Mouse (Mus musculus): ENCODE data around the gene Ctsa. TPM values are rescaled to one million over a fixed set of nuclear protein-coding genes. Genes with fewer than 3 reads are reported as not detected.

Ctsa gene
- polyA plus RNA-seq (2012; rRNA removed), result 22.7 and 25.9 TPM in 2 replicates

DNA sequence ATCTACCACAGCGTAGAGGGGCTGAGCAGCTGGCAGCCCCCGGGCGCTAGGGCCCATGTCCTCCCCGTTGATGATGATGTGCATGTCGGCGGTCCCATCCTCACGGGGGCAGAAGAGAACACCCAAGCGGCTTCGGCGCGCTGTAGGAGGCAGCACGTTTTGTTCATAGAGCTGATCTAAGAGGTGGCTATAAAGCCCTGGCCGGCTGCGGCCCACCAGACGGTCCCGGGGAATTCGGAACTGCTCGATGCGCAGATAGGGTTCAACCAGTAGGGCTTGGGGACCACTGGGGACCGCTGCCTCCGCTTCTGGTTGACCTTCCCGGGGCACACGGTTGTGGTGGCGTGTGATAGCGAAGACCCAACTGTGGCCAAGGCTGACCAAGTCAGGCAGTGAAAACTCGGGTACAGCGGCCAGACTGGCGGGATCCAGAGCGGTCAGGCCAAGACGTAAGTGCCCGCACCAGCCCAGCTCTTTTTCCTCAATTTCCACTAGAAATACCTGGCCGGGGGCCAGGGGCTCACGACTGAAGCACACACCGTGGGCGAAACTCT is at the start of gene Ctsa:
TSS of gene Ctsa (plus strand) at position 126 of the 554 bp plus-strand sequence.
- Histone ChIP-seq H3K4me1 (ENCODE audit: control insufficient read depth, insufficient read depth, low read length) (peaks cover 18% of the 10 kb centered on the region), H3K36me3 (ENCODE audit: control insufficient read depth, insufficient read depth, low read length) (no peaks in the 10 kb centered on the region), H3K4me3 (ENCODE audit: control insufficient read depth, low read depth, low read length) (peak within 1 kb of the TSS; percentile 84), H3K27me3 (ENCODE audit: control insufficient read depth, insufficient read depth, low read length) (no peaks in the 10 kb centered on the region), H3K27ac (ENCODE audit: control insufficient read depth, insufficient read depth, low read depth, low read length) (peak within 1 kb of the TSS; percentile 43)
- no peak for TF ChIP-seq POLR2A (IDR thresholded peaks at IDR 0.05; ENCODE audit: control insufficient read depth, low read depth, low read length)
- TF ChIP-seq CTCF (IDR thresholded peaks at IDR 0.05; ENCODE audit: control insufficient read depth, insufficient read depth, insufficient replicate concordance, low read depth, low read length), result 0 out of 2 replicates have a peak, but pooled peaks have one; percentile 31

DNA sequence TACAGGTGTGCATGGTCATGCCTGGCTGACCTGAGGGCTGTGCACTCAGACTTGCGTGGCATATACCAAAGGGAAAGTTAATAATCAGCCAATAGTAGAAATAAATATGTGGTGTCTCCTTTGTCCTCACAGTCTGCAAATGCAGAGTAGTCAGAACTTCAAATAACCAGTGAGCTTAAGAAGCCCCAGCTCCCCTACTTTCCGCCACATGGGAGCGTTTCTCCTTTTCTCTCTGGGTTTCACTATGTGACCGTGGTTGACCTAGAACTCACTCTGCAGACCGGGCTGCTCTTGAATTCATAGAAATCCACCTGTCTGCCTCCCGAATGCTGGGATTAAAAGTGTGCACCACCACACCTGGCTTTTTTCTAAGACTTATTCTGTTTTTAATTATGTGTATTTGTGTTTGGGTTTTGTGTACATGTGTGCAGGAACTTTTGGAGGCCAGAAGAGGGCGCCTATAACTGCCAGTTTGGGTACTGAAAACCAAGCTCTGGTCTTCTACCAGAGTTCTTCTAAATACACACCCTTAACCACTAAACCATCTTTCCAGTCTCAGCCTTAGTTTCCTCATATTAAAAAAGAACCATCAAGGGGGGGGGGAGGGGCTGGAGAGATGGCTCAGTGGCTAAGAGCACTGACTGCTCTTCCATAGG is 48.6 kb upstream of the Ctsa start:
- Histone ChIP-seq H3K36me3 (ENCODE audit: control insufficient read depth, insufficient read depth, low read length) (no peaks in the 10 kb centered on the region), H3K27ac (ENCODE audit: control insufficient read depth, insufficient read depth, low read depth, low read length) (no peak overlapping the region), H3K4me3 (ENCODE audit: control insufficient read depth, low read depth, low read length) (no peak overlapping the region), H3K27me3 (ENCODE audit: control insufficient read depth, insufficient read depth, low read length) (no peaks in the 10 kb centered on the region), H3K4me1 (ENCODE audit: control insufficient read depth, insufficient read depth, low read length) (peaks cover 20% of the 10 kb centered on the region)
- no peak for TF ChIP-seq CTCF (IDR thresholded peaks at IDR 0.05; ENCODE audit: control insufficient read depth, insufficient read depth, insufficient replicate concordance, low read depth, low read length)

DNA sequence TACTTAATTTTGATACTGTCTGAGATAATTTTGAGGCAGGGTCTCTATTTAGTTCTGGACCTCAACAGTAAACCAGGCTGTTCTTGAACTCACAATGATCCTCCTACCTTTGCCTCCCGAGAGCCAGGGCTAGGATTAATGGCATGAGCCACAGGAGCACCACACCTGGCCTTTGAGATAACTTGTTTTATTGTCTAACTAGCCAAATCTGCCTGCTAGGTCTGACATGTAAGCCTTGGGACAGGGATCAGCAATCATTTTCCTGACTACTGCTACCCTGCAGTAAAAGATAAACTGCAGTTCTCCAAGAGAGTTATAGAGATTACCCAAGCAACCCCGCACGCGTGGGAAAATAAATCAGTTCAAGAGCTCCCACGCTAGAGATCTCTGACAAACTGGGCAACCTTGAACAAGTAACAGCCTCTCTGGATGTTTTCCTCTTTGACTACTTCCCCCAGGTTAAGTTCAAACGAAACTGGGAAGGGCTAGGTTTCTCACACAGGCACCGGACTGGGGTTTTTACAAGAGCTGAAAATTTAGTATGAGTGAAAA is 47.7 kb upstream of the Ctsa start:
- H3K36me3 ChIP-seq (ENCODE audit: control insufficient read depth, insufficient read depth, low read length), result no peaks in the 10 kb centered on the region
- peak overlapping the region; percentile 93 for H3K4me3 ChIP-seq (ENCODE audit: control insufficient read depth, low read depth, low read length)
- H3K27ac ChIP-seq (ENCODE audit: control insufficient read depth, insufficient read depth, low read depth, low read length), result peak overlapping the region; percentile 79
- TF ChIP-seq CTCF (IDR thresholded peaks at IDR 0.05; ENCODE audit: control insufficient read depth, insufficient read depth, insufficient replicate concordance, low read depth, low read length) (no peak), POLR2A (IDR thresholded peaks at IDR 0.05; ENCODE audit: control insufficient read depth, low read depth, low read length) (no peak)
- peaks cover 20% of the 10 kb centered on the region for H3K4me1 ChIP-seq (ENCODE audit: control insufficient read depth, insufficient read depth, low read length)
- no peaks in the 10 kb centered on the region for H3K27me3 ChIP-seq (ENCODE audit: control insufficient read depth, insufficient read depth, low read length)

DNA sequence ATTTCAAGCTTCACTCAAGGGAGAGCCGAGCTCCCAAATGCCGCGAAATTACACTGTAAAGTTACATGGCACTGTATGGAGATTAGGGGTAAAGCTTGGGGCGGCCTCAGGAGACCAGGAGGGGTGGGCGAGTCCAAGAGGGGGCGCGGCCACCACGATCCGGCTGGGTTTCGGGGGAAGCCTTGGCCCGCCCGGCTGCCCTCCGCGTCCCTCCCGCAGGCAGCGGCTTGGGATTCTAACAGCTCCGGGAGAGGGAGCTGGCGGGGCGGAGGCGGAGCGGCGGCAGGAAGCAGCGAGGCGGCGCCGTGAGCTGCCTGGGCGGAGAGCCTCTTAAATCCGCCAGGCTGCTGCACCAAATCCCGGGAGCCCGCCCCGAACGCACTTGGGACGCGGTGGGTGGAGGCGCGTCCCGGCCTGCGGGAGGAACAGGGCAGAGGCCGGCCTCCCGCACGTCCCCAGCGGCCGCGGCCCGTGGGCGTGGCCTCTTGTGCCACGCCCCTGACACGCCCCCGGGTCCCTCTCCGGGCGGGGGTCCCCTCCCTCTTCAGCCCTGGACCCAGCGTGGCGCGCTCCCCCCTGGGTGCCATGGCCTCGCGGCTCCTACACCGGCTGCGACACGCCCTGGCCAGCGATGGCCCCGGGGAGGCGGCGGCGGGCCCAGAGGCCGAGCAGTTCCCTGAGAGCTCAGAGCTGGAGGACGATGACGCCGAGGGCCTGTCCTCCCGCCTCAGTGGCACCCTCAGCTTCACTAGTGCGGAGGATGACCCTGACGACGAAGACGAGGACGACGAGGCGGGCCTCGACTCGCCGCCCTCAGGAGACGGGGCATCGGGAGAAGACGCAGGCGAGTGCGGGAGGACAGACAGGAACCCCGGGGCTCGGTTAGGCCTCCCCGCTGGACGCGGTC is 46.9 kb upstream of the Ctsa start, which contains the start of gene Snx21:
TSS of gene Snx21 (plus strand) at position 343 of the 907 bp plus-strand sequence.
- Histone ChIP-seq H3K27ac (ENCODE audit: control insufficient read depth, insufficient read depth, low read depth, low read length) (peak within 1 kb of the TSS; percentile 89), H3K36me3 (ENCODE audit: control insufficient read depth, insufficient read depth, low read length) (no peaks in the 10 kb centered on the region)

DNA sequence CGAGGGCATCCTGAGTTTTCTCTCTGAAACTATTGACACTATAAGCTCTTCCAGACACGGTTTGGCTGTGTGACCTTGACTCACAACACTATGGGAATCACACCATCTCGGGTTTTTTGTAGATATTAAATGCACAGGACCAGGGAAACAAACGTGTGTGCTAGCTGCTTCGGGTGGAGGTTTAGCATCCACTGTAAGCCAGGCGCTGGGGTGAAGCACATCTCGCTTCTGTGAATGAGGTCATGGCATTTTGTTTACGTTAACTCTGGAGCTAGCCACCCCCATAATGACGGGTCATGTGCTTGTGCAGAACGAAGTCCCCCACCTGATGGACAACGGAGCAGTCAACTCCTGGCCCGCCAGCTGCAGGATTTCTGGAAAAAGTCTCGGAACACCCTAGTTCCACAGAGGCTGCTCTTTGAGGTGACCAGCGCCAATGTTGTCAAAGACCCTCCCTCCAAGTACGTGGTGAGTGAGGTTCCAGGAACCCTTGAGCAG is 46.2 kb upstream of the Ctsa start:
- Histone ChIP-seq H3K27ac (ENCODE audit: control insufficient read depth, insufficient read depth, low read depth, low read length) (peak overlapping the region; percentile 89), H3K4me3 (ENCODE audit: control insufficient read depth, low read depth, low read length) (peak overlapping the region; percentile 93), H3K27me3 (ENCODE audit: control insufficient read depth, insufficient read depth, low read length) (no peaks in the 10 kb centered on the region), H3K4me1 (ENCODE audit: control insufficient read depth, insufficient read depth, low read length) (peaks cover 20% of the 10 kb centered on the region), H3K36me3 (ENCODE audit: control insufficient read depth, insufficient read depth, low read length) (no peaks in the 10 kb centered on the region)
- no peak for TF ChIP-seq POLR2A (IDR thresholded peaks at IDR 0.05; ENCODE audit: control insufficient read depth, low read depth, low read length)
- TF ChIP-seq CTCF (IDR thresholded peaks at IDR 0.05; ENCODE audit: control insufficient read depth, insufficient read depth, insufficient replicate concordance, low read depth, low read length), result no peak

More for the DNA sequence above, 46.9 kb upstream of the Ctsa start, which contains the start of gene Snx21:
- TF ChIP-seq CTCF (IDR thresholded peaks at IDR 0.05; ENCODE audit: control insufficient read depth, insufficient read depth, insufficient replicate concordance, low read depth, low read length), result no peak
- peak; percentile 53 for TF ChIP-seq POLR2A (IDR thresholded peaks at IDR 0.05; ENCODE audit: control insufficient read depth, low read depth, low read length)
- Histone ChIP-seq H3K27me3 (ENCODE audit: control insufficient read depth, insufficient read depth, low read length) (no peaks in the 10 kb centered on the region), H3K4me1 (ENCODE audit: control insufficient read depth, insufficient read depth, low read length) (peaks cover 20% of the 10 kb centered on the region), H3K4me3 (ENCODE audit: control insufficient read depth, low read depth, low read length) (peak within 1 kb of the TSS; percentile 93)

DNA sequence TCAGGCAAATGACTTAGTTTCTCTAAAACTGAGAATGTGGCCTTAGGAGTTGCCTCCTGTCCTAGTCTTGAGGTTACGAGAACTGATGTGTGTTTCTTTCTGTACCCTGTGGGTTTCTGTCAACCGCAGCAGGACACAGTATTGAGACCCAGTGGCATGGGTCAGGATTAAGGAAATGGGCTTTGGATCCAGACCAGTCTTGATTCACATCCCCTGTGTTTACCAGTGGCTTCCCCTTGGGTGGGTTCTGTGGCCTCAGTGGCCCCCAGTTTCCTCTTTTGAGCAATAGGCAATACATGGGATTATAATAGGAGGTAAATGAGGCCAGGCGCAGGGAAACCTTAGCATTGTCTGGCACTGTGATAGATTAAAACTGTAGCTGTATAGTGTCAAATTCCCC is 45.6 kb upstream of the Ctsa start:
- no peak for TF ChIP-seq POLR2A (IDR thresholded peaks at IDR 0.05; ENCODE audit: control insufficient read depth, low read depth, low read length)
- no peak for TF ChIP-seq CTCF (IDR thresholded peaks at IDR 0.05; ENCODE audit: control insufficient read depth, insufficient read depth, insufficient replicate concordance, low read depth, low read length)
- H3K4me3 ChIP-seq (ENCODE audit: control insufficient read depth, low read depth, low read length), result peak overlapping the region; percentile 93
- peak overlapping the region; percentile 89 for H3K27ac ChIP-seq (ENCODE audit: control insufficient read depth, insufficient read depth, low read depth, low read length)

More for the DNA sequence above, 45.6 kb upstream of the Ctsa start:
- H3K36me3 ChIP-seq (ENCODE audit: control insufficient read depth, insufficient read depth, low read length), result no peaks in the 10 kb centered on the region
- H3K4me1 ChIP-seq (ENCODE audit: control insufficient read depth, insufficient read depth, low read length), result peaks cover 23% of the 10 kb centered on the region
- no peaks in the 10 kb centered on the region for H3K27me3 ChIP-seq (ENCODE audit: control insufficient read depth, insufficient read depth, low read length)
